Mouse (Mus musculus) kidney, adult 9 months (tissue): ENCODE results near the gene Snx15.

ENCODE experiments used
- DNase-seq: peaks from one replicate; pipeline ENCODE4 v3.0.0; 2022

The Snx15 gene

DNA sequence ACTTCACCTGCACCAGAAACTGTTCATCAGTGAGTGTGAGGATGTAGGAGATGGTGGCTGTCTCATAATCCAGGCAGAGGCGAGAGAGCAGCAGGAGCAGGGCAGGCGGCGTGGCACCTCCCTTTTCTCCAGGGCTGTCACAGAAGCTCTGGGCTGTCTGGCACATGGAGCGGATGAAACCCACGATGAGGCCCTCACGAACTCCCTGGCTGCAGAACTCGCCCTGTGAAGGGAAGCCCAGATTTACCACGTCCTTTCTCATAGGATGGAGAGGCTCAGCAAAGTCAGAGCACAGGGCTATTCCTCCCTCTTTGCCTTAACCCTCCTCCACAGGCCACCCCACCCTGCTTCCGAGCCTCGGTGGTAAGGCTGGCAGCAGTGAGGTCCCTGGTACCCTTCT lies 58.3 kb downstream of the Snx15 start:
- DNase-seq, result no peak
